Mouse (Mus musculus) thymus, adult 2 months (tissue): ENCODE results near the gene Wscd2. TPM values are rescaled to one million over a fixed set of nuclear protein-coding genes. Genes with fewer than 3 reads are reported as not detected.

Experiments used
- DNase-seq: peaks from one replicate; pipeline ENCODE4 v3.0.0; 2021
- H3K27ac ChIP-seq: fragments of 200-500 bp; 2 replicates; pipeline ENCODE4 v1.5.1; 2012; ENCODE audit warnings: low read length, control low read depth; ENCODE audit not compliant: control insufficient read depth, insufficient read depth
- H3K27me3 ChIP-seq: fragments of 200-500 bp; 2 replicates; pipeline ENCODE4 v1.6.1; 2012; ENCODE audit warnings: mild to moderate bottlenecking, low read length, moderate library complexity, mixed read lengths; ENCODE audit not compliant: control insufficient read depth, insufficient read depth
- H3K36me3 ChIP-seq: fragments of 200-500 bp; 2 replicates; pipeline ENCODE4 v1.6.1; 2012; ENCODE audit warnings: mild to moderate bottlenecking, low read length, moderate library complexity; ENCODE audit not compliant: control insufficient read depth, insufficient read depth
- H3K4me1 ChIP-seq: fragments of 200-500 bp; replicated peaks from 2 replicates; pipeline ENCODE4 v1.6.1; 2012; ENCODE audit warnings: low read length; ENCODE audit not compliant: control insufficient read depth, insufficient read depth
- H3K4me3 ChIP-seq: fragments of 200-500 bp; 2 replicates; pipeline ENCODE4 v1.5.1; 2012; ENCODE audit warnings: mild to moderate bottlenecking, low read length, control low read depth, moderate library complexity; ENCODE audit not compliant: control insufficient read depth, insufficient read depth
- CTCF ChIP-seq: fragments of 200-500 bp; IDR thresholded peaks from 2 replicates; pipeline ENCODE4 v1.5.1; 2012; ENCODE audit warnings: mild to moderate bottlenecking, control low read depth, low read length, moderate library complexity, borderline replicate concordance; ENCODE audit not compliant: control insufficient read depth, poor library complexity, insufficient read depth; ENCODE audit errors: extremely low read depth
- POLR2A ChIP-seq: fragments of 200-500 bp; IDR thresholded peaks from 2 replicates; pipeline ENCODE4 v1.6.1; 2012; ENCODE audit warnings: mild to moderate bottlenecking, low read length, control low read depth, moderate library complexity; ENCODE audit not compliant: control insufficient read depth, poor library complexity, insufficient read depth; ENCODE audit errors: extremely low read depth
- WGBS: fragments of 180-500 bp; shearing (Covaris S2); methylation state at CpG from one replicate; pipeline ENCODE4 v1.1.7; 2018; 5-methylcytosine and 5-hydroxymethylcytosine counted together
- polyA plus RNA-seq: library from polyadenylated mRNA; depleted of rRNA; stranded (reverse); fragments of >200 nt; gene quantifications from 2 replicates; pipeline ENCODE4 v1.2.3, GENCODE M21; 2012

The Wscd2 gene
- polyA plus RNA-seq, 1 experiment = 1.2 TPM

GRCm38 (mm10) chr5:113467072-113467471 is 23.1 kb upstream of the Wscd2 start:
- Histone ChIP-seq H3K27me3 (no peaks in the 10 kb centered on the region), H3K4me1 (no peaks in the 10 kb centered on the region), H3K36me3 (no peaks in the 10 kb centered on the region), H3K4me3 (no peak overlapping the region), H3K27ac (no peak overlapping the region)
- no peak for TF ChIP-seq POLR2A
- TF ChIP-seq CTCF = no peak
- WGBS = 59% methylated on average over 4 of the region's 4 CpGs
- no peak for DNase-seq

GRCm38 (mm10) chr5:113467765-113468164 is 22.4 kb upstream of the Wscd2 start:
- Histone ChIP-seq H3K27ac (no peak overlapping the region), H3K36me3 (no peaks in the 10 kb centered on the region), H3K4me3 (no peak overlapping the region), H3K27me3 (no peaks in the 10 kb centered on the region), H3K4me1 (no peaks in the 10 kb centered on the region)
- no peak for DNase-seq
- 5% methylated on average over 8 of the region's 8 CpGs for WGBS
- TF ChIP-seq CTCF = no peak
- no peak for TF ChIP-seq POLR2A

- no peaks in the 10 kb centered on the region for H3K27me3 ChIP-seq
- H3K27ac ChIP-seq = no peak overlapping the region
- H3K4me1 ChIP-seq = no peaks in the 10 kb centered on the region
- H3K36me3 ChIP-seq = no peaks in the 10 kb centered on the region
- TF ChIP-seq CTCF (no peak), POLR2A (no peak)
- no peak for DNase-seq
- 60% methylated on average over 5 of the region's 5 CpGs for WGBS
- no peak overlapping the region for H3K4me3 ChIP-seq
Measured at GRCm38 (mm10) chr5:113468625-113469024, 21.5 kb upstream of the Wscd2 start.

GRCm38 (mm10) chr5:113469231-113469630 is 20.9 kb upstream of the Wscd2 start:
- Histone ChIP-seq H3K27ac (no peak overlapping the region), H3K4me3 (no peak overlapping the region), H3K4me1 (no peaks in the 10 kb centered on the region), H3K36me3 (no peaks in the 10 kb centered on the region), H3K27me3 (no peaks in the 10 kb centered on the region)
- DNase-seq = no peak
- 89% methylated on average over 5 of the region's 5 CpGs for WGBS
- no peak for TF ChIP-seq POLR2A
- TF ChIP-seq CTCF = no peak

- Histone ChIP-seq H3K4me1 (no peaks in the 10 kb centered on the region), H3K27ac (no peak overlapping the region), H3K4me3 (no peak overlapping the region), H3K27me3 (no peaks in the 10 kb centered on the region), H3K36me3 (no peaks in the 10 kb centered on the region)
- WGBS = 80% methylated on average over 5 of the region's 5 CpGs
- no peak for DNase-seq
- TF ChIP-seq CTCF = no peak
- TF ChIP-seq POLR2A = no peak
Measured at GRCm38 (mm10) chr5:113469826-113470225, 20.3 kb upstream of the Wscd2 start.

- WGBS = 39% methylated on average over 4 of the region's 4 CpGs
- Histone ChIP-seq H3K36me3 (no peaks in the 10 kb centered on the region), H3K27me3 (no peaks in the 10 kb centered on the region), H3K27ac (no peak overlapping the region), H3K4me3 (no peak overlapping the region), H3K4me1 (no peaks in the 10 kb centered on the region)
- no peak for TF ChIP-seq POLR2A
- no peak for TF ChIP-seq CTCF
- DNase-seq = peak; percentile 65
Measured at GRCm38 (mm10) chr5:113471417-113471816, 18.7 kb upstream of the Wscd2 start.

- Histone ChIP-seq H3K4me1 (no peaks in the 10 kb centered on the region), H3K27ac (no peak overlapping the region), H3K36me3 (no peaks in the 10 kb centered on the region), H3K27me3 (no peaks in the 10 kb centered on the region), H3K4me3 (no peak overlapping the region)
- no peak for DNase-seq
- TF ChIP-seq CTCF (no peak), POLR2A (no peak)
- 56% methylated on average over 7 of the region's 7 CpGs for WGBS
Measured at GRCm38 (mm10) chr5:113472339-113472738, 17.8 kb upstream of the Wscd2 start.
